ENCODE assay signal across 35 mouse cellular contexts in genomic region chr5:95836580-95836979, GRCm38 (mm10).
"Had no signal": no experiment of that assay in that cellular context is flagged by ENCODE, and none has a peak within 500 bp of the region (broad histone marks: within the 10 kb centered on the region; RNA-seq: fewer than 3 reads in every experiment).

No protein-coding gene starts in this region.

- H3K36me3 ChIP-seq: heart, embryonic 10.5 days; heart, embryonic 12.5 days; heart, embryonic 13.5 days; heart, embryonic 15.5 days; hindbrain, embryonic 10.5 days; hindbrain, embryonic 12.5 days; hindbrain, embryonic 13.5 days; hindbrain, embryonic 15.5 days; intestine, embryonic 15.5 days; kidney, embryonic 15.5 days had no signal

- H3K27me3 ChIP-seq: heart, embryonic 12.5 days; heart, embryonic 13.5 days; heart, embryonic 15.5 days; hindbrain, embryonic 12.5 days; hindbrain, embryonic 13.5 days; hindbrain, embryonic 15.5 days; intestine, embryonic 15.5 days; kidney, embryonic 15.5 days had no signal

- ATAC-seq: hindbrain, embryonic 16.5 days; hindbrain, postnatal 0 days; inflammation-experienced regulatory T-cells, adult 6 months; intestine, embryonic 15.5 days; intestine, embryonic 16.5 days; intestine, postnatal 0 days had no signal

- H3K4me1 ChIP-seq: heart, embryonic 10.5 days; heart, embryonic 12.5 days; heart, embryonic 13.5 days; heart, embryonic 15.5 days; hindbrain, embryonic 10.5 days; hindbrain, embryonic 12.5 days; hindbrain, embryonic 13.5 days; hindbrain, embryonic 15.5 days; intestine, embryonic 15.5 days; kidney, embryonic 15.5 days had no signal

- H3K4me2 ChIP-seq: heart, embryonic 11.5 days; heart, embryonic 12.5 days; heart, embryonic 13.5 days; heart, embryonic 15.5 days; hindbrain, embryonic 12.5 days; hindbrain, embryonic 13.5 days; hindbrain, embryonic 14.5 days; hindbrain, embryonic 15.5 days; intestine, embryonic 15.5 days; kidney, embryonic 15.5 days had no signal

- DNase-seq: heart, postnatal 10 days; heart, postnatal 14 days; heart, postnatal 36 days; heart, postnatal 4 days; kidney, adult 18-20 months; kidney, adult 2 months; kidney, adult 8-10 months; kidney, adult 9 months; kidney, postnatal 10 days; kidney, postnatal 14 days; kidney, postnatal 25 days; kidney, postnatal 36 days; kidney, postnatal 4 days; layer of hippocampus, adult 9-11 months; layer of hippocampus, postnatal 36 days had no signal

- H3K27ac ChIP-seq: heart, embryonic 10.5 days; heart, embryonic 13.5 days; heart, embryonic 15.5 days; hindbrain, embryonic 10.5 days; hindbrain, embryonic 12.5 days; hindbrain, embryonic 13.5 days; hindbrain, embryonic 14.5 days; hindbrain, embryonic 15.5 days; hindbrain, postnatal 0 days; intestine, embryonic 15.5 days; kidney, embryonic 15.5 days; kidney, postnatal 0 days; layer of hippocampus, adult 2 months; left cerebral cortex, adult 2 months had no signal

- H3K9me3 ChIP-seq: heart, embryonic 10.5 days; heart, embryonic 15.5 days; intestine, embryonic 15.5 days; kidney, embryonic 15.5 days had no signal

- H3K4me3 ChIP-seq: heart, embryonic 10.5 days; heart, embryonic 12.5 days; heart, embryonic 13.5 days; heart, embryonic 15.5 days; hindbrain, embryonic 10.5 days; hindbrain, embryonic 12.5 days; hindbrain, embryonic 13.5 days; hindbrain, embryonic 15.5 days; intestine, embryonic 15.5 days; kidney, embryonic 15.5 days; layer of hippocampus, adult 2 months; left cerebral cortex, adult 2 months had no signal

- H3K9ac ChIP-seq: heart, embryonic 12.5 days; heart, embryonic 13.5 days; heart, embryonic 15.5 days; hindbrain, embryonic 12.5 days; hindbrain, embryonic 13.5 days; hindbrain, embryonic 14.5 days; hindbrain, embryonic 15.5 days; intestine, embryonic 15.5 days; kidney, embryonic 15.5 days had no signal
